Mouse (Mus musculus) erythroid progenitor cell, adult 5-6 weeks (primary cell): ENCODE measurements around the gene Kirrel2. TPM values are rescaled to one million over a fixed set of nuclear protein-coding genes. Genes with fewer than 3 reads are reported as not detected.

Source experiments
- ATAC-seq: replicated peaks from 2 replicates; pipeline ENCODE4 v1.8.0; 2016; ENCODE audit warnings: moderate number of reproducible peaks, mild to moderate bottlenecking, moderate TSS enrichment, inconsistent platforms; ENCODE audit not compliant: poor library complexity, low FRiP score, severe bottlenecking
- total RNA-seq, 2 experiments: library from RNA; stranded (forward) in 1 of 2; stranded (reverse) in 1 of 2; fragments of 150-400 nt in 1 of 2; fragments of 186-747, 209-891 nt in 1 of 2; gene quantifications; 2 replicates each; pipeline versions ENCODE4 v1.2.3 to v1.2.4; 2015 to 2017; ENCODE audit warnings: low replicate concordance in 2 of 2

The Kirrel2 gene
- total RNA-seq, 2 experiments from 2014 or later = not detected

GRCm38 (mm10) chr7:30419561-30420499 lies 37.7 kb downstream of the Kirrel2 start, which contains the start of gene Hcst:
TSS of gene Hcst (minus strand) at chr7:30419854.
- ATAC-seq = no peak

- no peak for ATAC-seq
Measured at GRCm38 (mm10) chr7:30417856-30418255, 39.6 kb downstream of the Kirrel2 start.

GRCm38 (mm10) chr7:30413596-30413995 lies 43.9 kb downstream of the Kirrel2 start, which contains the start of gene Tyrobp:
TSS of gene Tyrobp (plus strand) at chr7:30413760.
- ATAC-seq = no peak

- ATAC-seq = no peak
Measured at GRCm38 (mm10) chr7:30412735-30413147, 44.7 kb downstream of the Kirrel2 start.

GRCm38 (mm10) chr7:30411023-30411422 lies 46.5 kb downstream of the Kirrel2 start:
- no peak for ATAC-seq

GRCm38 (mm10) chr7:30409789-30410188 lies 47.7 kb downstream of the Kirrel2 start:
- ATAC-seq = no peak

GRCm38 (mm10) chr7:30408639-30409038 lies 48.9 kb downstream of the Kirrel2 start:
- ATAC-seq = no peak

- ATAC-seq = no peak
Measured at GRCm38 (mm10) chr7:30402343-30402742, 55.1 kb downstream of the Kirrel2 start.

- no peak for ATAC-seq
Measured at GRCm38 (mm10) chr7:30399671-30400070, 57.8 kb downstream of the Kirrel2 start.

Other genes with a start within 250 kb of the Kirrel2 start
Only the 30 nearest of the 34 such genes appear.
- gene Thap8, start 177.6 kb downstream of the Kirrel2 start, total RNA-seq (2015; ENCODE audit: low replicate concordance) = not detected in 2 replicates
- not detected in 2 replicates for gene Thap8, start 177.6 kb downstream of the Kirrel2 start, total RNA-seq (2017; ENCODE audit: low replicate concordance)
- gene Wdr62, start 177.3 kb downstream of the Kirrel2 start, total RNA-seq (2015; ENCODE audit: low replicate concordance) = 42.8 and 71.4 TPM in 2 replicates
- gene Wdr62, start 177.3 kb downstream of the Kirrel2 start, total RNA-seq (2017; ENCODE audit: low replicate concordance) = 26.2 and 31.1 TPM in 2 replicates
- not detected in 2 replicates for gene Clip3, start 166.0 kb downstream of the Kirrel2 start, total RNA-seq (2015; ENCODE audit: low replicate concordance)
- gene Clip3, start 166.0 kb downstream of the Kirrel2 start, total RNA-seq (2017; ENCODE audit: low replicate concordance) = not detected in 2 replicates
- 2.5 and 11.3 TPM in 2 replicates for gene Alkbh6, start 149.0 kb downstream of the Kirrel2 start, total RNA-seq (2015; ENCODE audit: low replicate concordance)
- 4.2 TPM in 1 of 2 replicates, not detected in the other for gene Alkbh6, start 149.0 kb downstream of the Kirrel2 start, total RNA-seq (2017; ENCODE audit: low replicate concordance)
- gene Syne4, start 142.9 kb downstream of the Kirrel2 start, total RNA-seq (2015; ENCODE audit: low replicate concordance) = not detected in 2 replicates
- gene Syne4, start 142.9 kb downstream of the Kirrel2 start, total RNA-seq (2017; ENCODE audit: low replicate concordance) = not detected in 2 replicates
- gene E130208F15Rik, start 135.9 kb downstream of the Kirrel2 start, total RNA-seq (2015; ENCODE audit: low replicate concordance) = not detected in 2 replicates
- gene E130208F15Rik, start 135.9 kb downstream of the Kirrel2 start, total RNA-seq (2017; ENCODE audit: low replicate concordance) = 0.39 TPM in 1 of 2 replicates, not detected in the other
- gene Sdhaf1, start 133.8 kb downstream of the Kirrel2 start, total RNA-seq (2015; ENCODE audit: low replicate concordance) = 2.5 TPM in 1 of 2 replicates, not detected in the other
- gene Sdhaf1, start 133.8 kb downstream of the Kirrel2 start, total RNA-seq (2017; ENCODE audit: low replicate concordance) = 0.45 and 0.64 TPM in 2 replicates
- gene Lrfn3, start 94.9 kb downstream of the Kirrel2 start, total RNA-seq (2015; ENCODE audit: low replicate concordance) = not detected in 2 replicates
- gene Lrfn3, start 94.9 kb downstream of the Kirrel2 start, total RNA-seq (2017; ENCODE audit: low replicate concordance) = not detected in 2 replicates
- 243 and 282 TPM in 2 replicates for gene Tyrobp, start 43.9 kb downstream of the Kirrel2 start, total RNA-seq (2015; ENCODE audit: low replicate concordance)
- gene Tyrobp, start 43.9 kb downstream of the Kirrel2 start, total RNA-seq (2017; ENCODE audit: low replicate concordance) = 60.1 and 77.1 TPM in 2 replicates
- gene Hcst, start 37.8 kb downstream of the Kirrel2 start, total RNA-seq (2015; ENCODE audit: low replicate concordance) = 3.6 and 18.0 TPM in 2 replicates
- gene Hcst, start 37.8 kb downstream of the Kirrel2 start, total RNA-seq (2017; ENCODE audit: low replicate concordance) = 4.1 TPM in 1 of 2 replicates, not detected in the other
- gene Nfkbid, start 36.0 kb downstream of the Kirrel2 start, total RNA-seq (2015; ENCODE audit: low replicate concordance) = 7.2 and 20.1 TPM in 2 replicates
- gene Nfkbid, start 36.0 kb downstream of the Kirrel2 start, total RNA-seq (2017; ENCODE audit: low replicate concordance) = 2.6 and 4.1 TPM in 2 replicates
- gene Aplp1, start 12.2 kb downstream of the Kirrel2 start, total RNA-seq (2015; ENCODE audit: low replicate concordance) = not detected in 2 replicates
- gene Aplp1, start 12.2 kb downstream of the Kirrel2 start, total RNA-seq (2017; ENCODE audit: low replicate concordance) = not detected in 2 replicates
- gene Nphs1, start 625 bp upstream of the Kirrel2 start, total RNA-seq (2015; ENCODE audit: low replicate concordance) = not detected in 2 replicates
- gene Nphs1, start 625 bp upstream of the Kirrel2 start, total RNA-seq (2017; ENCODE audit: low replicate concordance) = 1.2 TPM in 1 of 2 replicates, not detected in the other
- gene Prodh2, start 35.9 kb upstream of the Kirrel2 start, total RNA-seq (2015; ENCODE audit: low replicate concordance) = not detected in 2 replicates
- gene Prodh2, start 35.9 kb upstream of the Kirrel2 start, total RNA-seq (2017; ENCODE audit: low replicate concordance) = not detected in 2 replicates
- gene Arhgap33, start 77.4 kb upstream of the Kirrel2 start, total RNA-seq (2015; ENCODE audit: low replicate concordance) = 73.5 and 85.9 TPM in 2 replicates
- gene Arhgap33, start 77.4 kb upstream of the Kirrel2 start, total RNA-seq (2017; ENCODE audit: low replicate concordance) = 43.0 and 77.7 TPM in 2 replicates
- gene Hspb6, start 94.5 kb upstream of the Kirrel2 start, total RNA-seq (2015; ENCODE audit: low replicate concordance) = 62.7 and 79.2 TPM in 2 replicates
- 19.0 and 21.8 TPM in 2 replicates for gene Hspb6, start 94.5 kb upstream of the Kirrel2 start, total RNA-seq (2017; ENCODE audit: low replicate concordance)
- gene Proser3, start 94.6 kb upstream of the Kirrel2 start, total RNA-seq (2015; ENCODE audit: low replicate concordance) = 16.8 and 24.5 TPM in 2 replicates
- 10.9 and 18.1 TPM in 2 replicates for gene Proser3, start 94.6 kb upstream of the Kirrel2 start, total RNA-seq (2017; ENCODE audit: low replicate concordance)
- 31.4 and 56.2 TPM in 2 replicates for gene Lin37, start 102.1 kb upstream of the Kirrel2 start, total RNA-seq (2015; ENCODE audit: low replicate concordance)
- gene Lin37, start 102.1 kb upstream of the Kirrel2 start, total RNA-seq (2017; ENCODE audit: low replicate concordance) = 12.5 and 22.3 TPM in 2 replicates
- gene U2af1l4, start 105.6 kb upstream of the Kirrel2 start, total RNA-seq (2015; ENCODE audit: low replicate concordance) = 8.4 and 43.6 TPM in 2 replicates
- gene U2af1l4, start 105.6 kb upstream of the Kirrel2 start, total RNA-seq (2017; ENCODE audit: low replicate concordance) = 40.8 and 59.9 TPM in 2 replicates
- 3.2 and 4.2 TPM in 2 replicates for gene Gm49396, start 105.7 kb upstream of the Kirrel2 start, total RNA-seq (2015; ENCODE audit: low replicate concordance)
- gene Gm49396, start 105.7 kb upstream of the Kirrel2 start, total RNA-seq (2017; ENCODE audit: low replicate concordance) = 6.8 and 7.2 TPM in 2 replicates
- gene Psenen, start 105.9 kb upstream of the Kirrel2 start, total RNA-seq (2015; ENCODE audit: low replicate concordance) = 67.4 and 73.8 TPM in 2 replicates
- 32.9 and 98.7 TPM in 2 replicates for gene Psenen, start 105.9 kb upstream of the Kirrel2 start, total RNA-seq (2017; ENCODE audit: low replicate concordance)
- 5.4 and 24.7 TPM in 2 replicates for gene Igflr1, start 107.7 kb upstream of the Kirrel2 start, total RNA-seq (2015; ENCODE audit: low replicate concordance)
- 3.3 TPM in 1 of 2 replicates, not detected in the other for gene Igflr1, start 107.7 kb upstream of the Kirrel2 start, total RNA-seq (2017; ENCODE audit: low replicate concordance)
- 155 and 163 TPM in 2 replicates for gene Kmt2b, start 131.0 kb upstream of the Kirrel2 start, total RNA-seq (2015; ENCODE audit: low replicate concordance)
- 47.9 and 48.0 TPM in 2 replicates for gene Kmt2b, start 131.0 kb upstream of the Kirrel2 start, total RNA-seq (2017; ENCODE audit: low replicate concordance)
- gene Zbtb32, start 141.2 kb upstream of the Kirrel2 start, total RNA-seq (2015; ENCODE audit: low replicate concordance) = not detected in 2 replicates
- gene Zbtb32, start 141.2 kb upstream of the Kirrel2 start, total RNA-seq (2017; ENCODE audit: low replicate concordance) = 0.39 TPM in 1 of 2 replicates, not detected in the other
- not detected in 2 replicates for gene Upk1a, start 155.2 kb upstream of the Kirrel2 start, total RNA-seq (2015; ENCODE audit: low replicate concordance)
- gene Upk1a, start 155.2 kb upstream of the Kirrel2 start, total RNA-seq (2017; ENCODE audit: low replicate concordance) = 2.7 TPM in 1 of 2 replicates, not detected in the other
- 152 and 165 TPM in 2 replicates for gene Cox6b1, start 168.5 kb upstream of the Kirrel2 start, total RNA-seq (2015; ENCODE audit: low replicate concordance)
- gene Cox6b1, start 168.5 kb upstream of the Kirrel2 start, total RNA-seq (2017; ENCODE audit: low replicate concordance) = 128 and 263 TPM in 2 replicates
- gene Etv2, start 178.2 kb upstream of the Kirrel2 start, total RNA-seq (2015; ENCODE audit: low replicate concordance) = not detected in 2 replicates
- gene Etv2, start 178.2 kb upstream of the Kirrel2 start, total RNA-seq (2017; ENCODE audit: low replicate concordance) = not detected in 2 replicates
- 35.0 and 44.9 TPM in 2 replicates for gene Rbm42, start 192.6 kb upstream of the Kirrel2 start, total RNA-seq (2015; ENCODE audit: low replicate concordance)
- gene Rbm42, start 192.6 kb upstream of the Kirrel2 start, total RNA-seq (2017; ENCODE audit: low replicate concordance) = 11.4 and 26.3 TPM in 2 replicates
- gene Haus5, start 207.3 kb upstream of the Kirrel2 start, total RNA-seq (2015; ENCODE audit: low replicate concordance) = 49.9 and 51.5 TPM in 2 replicates
- gene Haus5, start 207.3 kb upstream of the Kirrel2 start, total RNA-seq (2017; ENCODE audit: low replicate concordance) = 45.6 and 50.1 TPM in 2 replicates
- gene Pmis2, start 213.9 kb upstream of the Kirrel2 start, total RNA-seq (2015; ENCODE audit: low replicate concordance) = not detected in 2 replicates
- not detected in 2 replicates for gene Pmis2, start 213.9 kb upstream of the Kirrel2 start, total RNA-seq (2017; ENCODE audit: low replicate concordance)